Mouse (Mus musculus) cerebral cortex, adult 2 months (tissue): ENCODE results near the gene Hsf4.

Experiments used
- WGBS: fragments of 180-500 bp; shearing (Covaris S2); methylation state at CpG from one replicate; pipeline ENCODE4 v1.1.7; 2018; 5-methylcytosine and 5-hydroxymethylcytosine counted together

Hsf4 gene

DNA sequence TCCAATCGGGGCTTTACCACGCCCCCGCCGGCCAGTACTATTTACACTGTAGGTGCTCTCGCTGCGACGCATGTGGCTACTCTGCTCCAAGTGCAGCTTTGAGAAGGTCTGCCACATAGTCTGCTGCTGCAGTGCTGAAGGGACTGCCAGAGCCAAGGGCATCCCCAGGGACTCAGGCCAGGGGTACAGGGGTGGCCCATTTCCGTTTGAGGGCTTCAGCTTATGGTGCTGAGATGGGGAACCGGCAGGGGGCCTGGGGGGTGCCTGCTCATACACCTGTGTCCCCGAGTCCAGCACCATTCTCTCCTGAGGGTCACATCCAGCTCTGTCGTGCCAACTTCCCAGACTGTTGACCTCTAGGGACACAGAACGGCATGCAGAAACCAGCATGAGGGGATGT lies 15.9 kb downstream of the Hsf4 start:
- WGBS, result 65% methylated on average over 12 of the region's 12 CpGs

GRCm38 (mm10) chr8:105286907-105287306 lies 17.3 kb downstream of the Hsf4 start:
- 89% methylated on average over 4 of the region's 4 CpGs for WGBS

- WGBS, result 55% methylated on average over 5 of the region's 5 CpGs
Observed at GRCm38 (mm10) chr8:105288231-105288630, 18.6 kb downstream of the Hsf4 start.

GRCm38 (mm10) chr8:105288958-105289732 lies 19.5 kb downstream of the Hsf4 start:
- WGBS, result 1% methylated on average over 53 of the region's 53 CpGs

GRCm38 (mm10) chr8:105289805-105290460 lies 20.3 kb downstream of the Hsf4 start, which contains the start of gene 4931428F04Rik:
TSS of gene 4931428F04Rik (minus strand) at chr8:105289864.
- 4% methylated on average over 43 of the region's 43 CpGs for WGBS

DNA sequence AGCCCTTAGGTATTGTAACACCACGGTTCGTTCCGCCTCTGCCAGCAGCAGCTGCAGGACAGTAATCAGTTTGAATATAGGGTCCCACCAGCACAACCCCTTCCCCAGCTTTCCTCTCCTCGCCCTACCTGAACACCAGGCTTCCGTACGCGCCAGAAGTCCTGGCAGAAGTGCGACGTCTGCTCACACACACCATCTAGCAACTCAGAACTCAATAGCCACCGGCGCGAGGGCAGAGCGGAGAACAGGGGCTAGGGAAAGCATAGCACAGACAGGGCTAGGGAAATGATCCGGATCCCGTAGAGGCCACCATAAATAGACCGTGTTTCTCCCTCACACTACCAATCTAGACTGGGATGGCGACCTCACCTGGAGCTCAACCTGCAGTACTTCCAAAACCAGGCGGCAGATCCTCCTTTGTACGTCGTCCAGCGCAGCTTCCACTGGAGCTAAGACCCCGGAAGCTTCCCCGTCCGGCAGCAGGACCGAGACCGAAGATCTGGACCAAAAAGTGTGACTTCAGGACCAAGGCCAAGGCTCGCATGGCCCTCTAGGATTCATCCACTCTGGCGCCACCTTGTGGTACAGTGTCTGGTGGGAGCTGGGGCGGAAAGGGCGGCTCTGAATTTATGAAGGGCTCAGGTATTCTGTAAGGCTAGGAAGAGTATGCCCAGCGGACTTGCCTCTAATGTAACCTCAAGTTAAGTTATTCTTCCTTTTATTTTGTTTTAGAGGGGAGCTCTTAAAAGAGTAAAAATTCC lies 21.1 kb downstream of the Hsf4 start:
- 19% methylated on average over 31 of the region's 31 CpGs for WGBS

GRCm38 (mm10) chr8:105291364-105291763 lies 21.8 kb downstream of the Hsf4 start:
- 80% methylated on average over 8 of the region's 8 CpGs for WGBS

- WGBS, result 61% methylated on average over 3 of the region's 3 CpGs
Observed at GRCm38 (mm10) chr8:105291802-105292201, 22.2 kb downstream of the Hsf4 start.

GRCm38 (mm10) chr8:105292471-105292870 lies 22.9 kb downstream of the Hsf4 start:
- WGBS, result 85% methylated on average over 7 of the region's 7 CpGs

DNA sequence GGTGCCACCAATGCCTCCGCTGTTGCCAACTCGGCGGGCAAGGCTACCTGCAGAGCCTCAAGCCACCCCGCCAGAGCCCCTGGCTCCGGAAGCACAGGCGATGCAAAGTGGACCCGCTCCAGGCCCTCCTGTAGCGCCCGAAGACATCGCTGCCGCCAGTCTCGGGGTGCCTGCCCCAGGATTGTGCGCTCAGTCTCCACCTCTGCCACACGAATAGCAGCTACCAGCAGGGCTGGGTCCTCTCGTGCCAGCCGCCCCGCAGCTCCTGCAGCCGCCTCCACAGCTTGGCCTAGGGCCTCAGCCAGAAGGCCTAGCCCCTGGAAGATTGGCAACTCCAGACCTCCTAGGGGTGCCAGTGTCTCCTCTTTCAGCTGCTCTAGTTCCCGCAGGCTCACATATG lies 23.8 kb downstream of the Hsf4 start:
- WGBS, result 81% methylated on average over 19 of the region's 19 CpGs

DNA sequence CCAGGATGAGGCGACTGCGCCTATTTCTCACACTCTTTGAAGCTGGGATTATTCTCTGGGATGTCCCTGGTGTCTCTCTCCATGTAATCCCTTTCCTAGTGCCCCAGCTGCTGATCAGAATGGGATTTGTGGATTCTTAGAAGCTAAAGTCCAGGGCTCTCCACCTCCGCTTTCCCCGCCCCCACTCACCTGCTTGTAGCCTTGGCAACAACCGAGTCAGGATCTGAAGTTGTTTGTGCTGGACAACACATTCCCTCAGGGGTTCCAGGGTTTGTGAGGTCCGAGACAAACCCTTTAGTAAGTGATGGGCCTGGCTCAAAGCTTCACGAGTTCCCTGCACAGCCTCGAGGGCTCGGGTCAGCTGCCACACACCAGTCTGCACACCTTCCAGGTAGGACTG lies 25.2 kb downstream of the Hsf4 start:
- 66% methylated on average over 9 of the region's 9 CpGs for WGBS

DNA sequence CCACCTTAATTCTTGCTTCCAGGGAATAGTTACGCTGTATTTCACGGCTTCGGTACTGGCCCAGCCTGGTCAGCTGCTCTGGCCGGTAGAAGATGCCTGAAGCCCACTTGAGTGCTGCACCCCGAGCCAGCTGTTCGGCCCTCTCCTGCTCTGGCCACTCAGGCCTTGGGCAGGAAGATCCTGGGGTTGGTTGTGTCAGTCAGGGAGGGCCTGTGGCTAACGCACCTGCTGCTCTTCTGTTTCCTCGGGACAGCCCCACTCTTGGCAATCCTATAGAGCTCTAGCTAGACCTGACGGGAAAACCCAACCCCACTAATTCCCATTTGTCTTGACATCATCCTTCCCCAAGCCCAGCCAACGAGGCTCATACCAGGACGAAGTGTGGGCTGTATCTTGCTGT lies 25.7 kb downstream of the Hsf4 start:
- WGBS, result 67% methylated on average over 11 of the region's 11 CpGs

- 69% methylated on average over 11 of the region's 11 CpGs for WGBS
Observed at GRCm38 (mm10) chr8:105295895-105296573, 26.4 kb downstream of the Hsf4 start, which contains the start of gene Exoc3l. TSS of gene Exoc3l (minus strand) at chr8:105296101.

DNA sequence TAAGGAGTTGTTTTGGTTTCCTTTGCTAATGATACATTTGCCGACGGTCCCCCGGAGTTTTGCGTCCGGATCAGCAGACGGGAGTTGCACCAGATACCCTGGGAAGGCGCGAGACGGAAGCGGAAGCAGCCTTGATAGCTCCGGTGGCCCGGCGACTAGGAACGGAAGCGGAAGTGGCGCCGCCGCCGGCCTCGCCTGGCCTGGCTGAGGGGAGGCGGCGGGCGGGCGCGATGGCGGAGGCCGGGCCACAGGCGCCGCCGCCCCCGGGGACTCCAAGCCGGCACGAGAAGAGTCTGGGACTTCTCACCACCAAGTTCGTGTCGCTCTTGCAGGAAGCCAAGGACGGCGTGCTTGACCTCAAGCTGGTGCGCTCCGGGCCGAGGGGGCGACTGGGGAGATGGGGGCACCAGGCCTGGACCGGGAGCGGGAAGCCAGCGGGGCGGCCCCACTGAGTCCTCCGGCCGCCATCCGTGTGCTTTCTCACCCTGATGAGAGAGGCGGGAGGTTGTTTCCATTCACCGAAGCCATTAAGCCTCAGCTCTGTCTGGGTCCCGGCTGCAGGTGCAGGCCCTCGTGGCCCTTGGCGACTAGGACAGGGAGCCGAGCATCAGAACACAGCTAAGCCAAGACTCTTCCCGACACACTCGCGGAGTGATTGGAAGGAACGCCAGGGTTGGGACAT lies 28.1 kb downstream of the Hsf4 start, which contains the start of gene E2f4:
Gene E2f4, plus strand, starts transcription at position 153 of the 682 bp plus-strand sequence.
- under 1% methylated on average over 58 of the region's 58 CpGs for WGBS

DNA sequence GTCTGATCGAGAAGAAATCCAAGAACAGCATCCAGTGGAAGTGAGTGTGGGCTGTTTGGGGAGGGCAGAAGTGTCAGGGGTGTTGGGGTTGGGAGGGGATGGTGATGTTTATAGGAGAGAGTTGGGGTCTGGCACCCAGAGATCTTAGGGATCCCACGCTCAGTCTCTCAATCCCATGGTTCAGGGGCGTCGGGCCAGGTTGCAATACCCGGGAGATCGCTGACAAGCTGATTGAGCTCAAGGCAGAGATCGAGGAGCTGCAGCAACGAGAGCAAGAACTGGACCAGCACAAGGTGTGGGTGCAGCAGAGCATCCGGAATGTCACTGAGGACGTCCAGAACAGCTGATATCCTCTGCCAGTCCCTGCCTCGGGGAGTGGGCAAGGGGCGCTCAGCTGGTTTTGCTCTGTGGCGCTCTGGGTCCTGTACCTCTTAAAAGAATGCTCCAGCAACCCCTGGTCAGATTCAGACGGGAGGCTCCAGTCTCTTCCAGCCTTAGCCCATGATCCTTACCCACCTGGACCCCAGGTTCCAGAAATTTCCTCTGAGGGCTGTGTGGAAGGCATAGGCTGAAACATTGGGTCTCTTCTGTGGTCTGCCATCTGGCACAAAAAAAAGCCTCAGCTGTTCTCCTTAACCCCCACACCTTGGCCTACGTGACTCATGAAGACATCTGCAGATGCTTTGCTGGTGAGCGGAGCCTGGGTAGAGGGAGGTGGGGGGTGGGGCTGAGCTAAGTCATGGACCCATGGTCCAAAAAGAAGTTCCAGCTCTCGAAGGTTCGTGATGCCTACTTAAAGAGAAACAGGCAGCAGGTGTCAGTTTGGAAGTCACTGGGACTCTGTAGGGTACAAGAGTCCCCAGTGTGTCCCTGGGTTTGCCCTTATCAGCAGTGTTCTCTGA lies 29.0 kb downstream of the Hsf4 start:
- 45% methylated on average over 18 of the region's 18 CpGs for WGBS

DNA sequence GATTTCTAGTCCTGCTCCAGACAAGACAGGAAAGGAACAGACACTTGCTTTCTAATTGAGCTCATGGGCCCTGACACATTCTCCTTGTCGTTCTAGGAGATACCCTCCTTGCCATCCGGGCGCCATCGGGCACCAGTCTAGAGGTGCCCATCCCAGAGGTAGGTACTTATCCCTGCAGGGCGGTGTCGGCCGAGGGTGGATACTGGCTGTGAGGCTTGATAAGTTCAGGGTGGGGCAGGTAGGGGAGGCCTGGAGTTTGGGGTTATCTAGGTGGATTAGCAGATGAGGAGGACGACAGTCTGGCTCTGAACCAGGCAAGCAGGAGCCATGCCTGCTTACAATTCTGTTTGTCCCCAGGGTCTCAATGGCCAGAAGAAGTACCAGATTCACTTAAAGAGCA lies 30.4 kb downstream of the Hsf4 start:
- 94% methylated on average over 8 of the region's 8 CpGs for WGBS

- WGBS, result 50% methylated on average over 8 of the region's 8 CpGs
Observed at GRCm38 (mm10) chr8:105303396-105303795, 33.8 kb downstream of the Hsf4 start.

- WGBS, result 53% methylated on average over 9 of the region's 9 CpGs
Observed at GRCm38 (mm10) chr8:105303874-105304273, 34.3 kb downstream of the Hsf4 start.

GRCm38 (mm10) chr8:105304325-105305210 lies 35.0 kb downstream of the Hsf4 start:
- WGBS, result 36% methylated on average over 9 of the region's 9 CpGs
